Mouse (Mus musculus): ENCODE measurements at regions not wholly inside any gene's neighbourhood (a gene's known extent, or its start where the extent isn't known, plus 50 kb on each side); places are given as distances from the start of the nearest gene placed in this dataset.

GRCm38 (mm10) chr3:8746037-8746436 is 863.8 kb downstream of the Zfp704 start:
- Histone ChIP-seq H3K27ac (ENCODE audit: insufficient read depth, low read depth, low read length, poor library complexity, severe bottlenecking) (no peak overlapping the region), H3K9me3 (ENCODE audit: control insufficient read depth, insufficient read depth, low read depth, low read length) (no peaks in the 10 kb centered on the region), H3K36me3 (ENCODE audit: control insufficient read depth, insufficient read depth, low read length, poor library complexity, severe bottlenecking) (no peaks in the 10 kb centered on the region), H3K9ac (ENCODE audit: insufficient read depth, low read depth, low read length, poor library complexity, severe bottlenecking) (no peak overlapping the region), H3K4me3 (ENCODE audit: insufficient read depth in 1 of 2, low read depth in 1 of 2, low read length in 2 of 2, poor library complexity in 1 of 2, severe bottlenecking in 1 of 2) (no peak overlapping the region), H3K4me1 (ENCODE audit: control insufficient read depth in 2 of 2, insufficient read depth in 2 of 2, low read length in 2 of 2, poor library complexity in 1 of 2) (no peaks in the 10 kb centered on the region)
- TF ChIP-seq ZNF384 (IDR thresholded peaks at IDR 0.05; ENCODE audit: low read depth, low read length), result no peak
- TF ChIP-seq CHD2 (IDR thresholded peaks at IDR 0.05; ENCODE audit: low read depth, low read length), result no peak
- TF ChIP-seq ZC3H11A (IDR thresholded peaks at IDR 0.05; ENCODE audit: borderline replicate concordance, low read depth, low read length), result no peak
- TF ChIP-seq MAFK (IDR thresholded peaks at IDR 0.05; ENCODE audit: insufficient read depth, low read depth, low read length), result no peak
- no peak for TF ChIP-seq HCFC1 (IDR thresholded peaks at IDR 0.05; ENCODE audit: borderline replicate concordance, insufficient read depth, low read length)
- in situ Hi-C loops (cut with MboI; ENCODE audit: low sequenced_read_pairs in 2 of 2, unreplicated experiment in 2 of 2), result no loop called here
- DNase-seq (ENCODE audit: low read depth, low spot score), result no peak

- Histone ChIP-seq H3K4me1 (ENCODE audit: control insufficient read depth in 2 of 2, insufficient read depth in 2 of 2, low read length in 2 of 2, poor library complexity in 1 of 2) (no peaks in the 10 kb centered on the region), H3K27ac (ENCODE audit: insufficient read depth, low read depth, low read length, poor library complexity, severe bottlenecking) (no peak overlapping the region), H3K9me3 (ENCODE audit: control insufficient read depth, insufficient read depth, low read depth, low read length) (no peaks in the 10 kb centered on the region), H3K4me3 (ENCODE audit: insufficient read depth in 1 of 2, low read depth in 1 of 2, low read length in 2 of 2, poor library complexity in 1 of 2, severe bottlenecking in 1 of 2) (no peak overlapping the region), H3K9ac (ENCODE audit: insufficient read depth, low read depth, low read length, poor library complexity, severe bottlenecking) (no peak overlapping the region), H3K36me3 (ENCODE audit: control insufficient read depth, insufficient read depth, low read length, poor library complexity, severe bottlenecking) (no peaks in the 10 kb centered on the region)
- in situ Hi-C loops (cut with MboI; ENCODE audit: low sequenced_read_pairs in 2 of 2, unreplicated experiment in 2 of 2), result no loop called here
- DNase-seq (ENCODE audit: low read depth, low spot score), result no peak
- TF ChIP-seq MAFK (IDR thresholded peaks at IDR 0.05; ENCODE audit: insufficient read depth, low read depth, low read length), result no peak
These were observed 865.0 kb downstream of the Zfp704 start for GRCm38 (mm10) chr3:8744857-8745256.

DNA sequence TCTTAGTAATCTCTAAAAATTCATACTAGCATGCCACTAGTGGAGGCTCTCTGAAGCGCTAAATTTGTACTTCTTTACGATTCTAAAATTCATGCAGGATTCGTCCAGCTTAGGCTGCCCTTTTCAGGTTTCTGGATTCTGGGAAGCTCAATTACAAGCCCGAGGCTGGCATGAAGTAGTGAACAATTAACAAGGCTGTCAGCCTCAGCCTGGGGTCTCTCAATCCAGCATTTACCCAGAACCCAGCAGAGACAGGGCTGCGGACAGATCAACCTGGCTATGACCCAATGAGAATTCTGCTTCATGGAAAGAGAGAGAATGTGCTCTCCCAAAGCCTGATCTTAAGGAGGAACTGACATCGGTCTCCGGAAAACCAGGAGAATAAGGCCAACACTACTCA is 866.2 kb downstream of the Zfp704 start:
- TF ChIP-seq MAFK (IDR thresholded peaks at IDR 0.05; ENCODE audit: insufficient read depth, low read depth, low read length), result no peak
- TF ChIP-seq ZC3H11A (IDR thresholded peaks at IDR 0.05; ENCODE audit: borderline replicate concordance, low read depth, low read length), result no peak
- no peak for TF ChIP-seq HCFC1 (IDR thresholded peaks at IDR 0.05; ENCODE audit: borderline replicate concordance, insufficient read depth, low read length)
- TF ChIP-seq CHD2 (IDR thresholded peaks at IDR 0.05; ENCODE audit: low read depth, low read length), result no peak
- no peak for TF ChIP-seq ZNF384 (IDR thresholded peaks at IDR 0.05; ENCODE audit: low read depth, low read length)
- Histone ChIP-seq H3K27ac (ENCODE audit: insufficient read depth, low read depth, low read length, poor library complexity, severe bottlenecking) (no peak overlapping the region), H3K4me1 (ENCODE audit: control insufficient read depth in 2 of 2, insufficient read depth in 2 of 2, low read length in 2 of 2, poor library complexity in 1 of 2) (no peaks in the 10 kb centered on the region), H3K9ac (ENCODE audit: insufficient read depth, low read depth, low read length, poor library complexity, severe bottlenecking) (no peak overlapping the region), H3K9me3 (ENCODE audit: control insufficient read depth, insufficient read depth, low read depth, low read length) (no peaks in the 10 kb centered on the region), H3K36me3 (ENCODE audit: control insufficient read depth, insufficient read depth, low read length, poor library complexity, severe bottlenecking) (no peaks in the 10 kb centered on the region), H3K4me3 (ENCODE audit: insufficient read depth in 1 of 2, low read depth in 1 of 2, low read length in 2 of 2, poor library complexity in 1 of 2, severe bottlenecking in 1 of 2) (no peak overlapping the region)
- in situ Hi-C loops (cut with MboI; ENCODE audit: low sequenced_read_pairs in 2 of 2, unreplicated experiment in 2 of 2), result no loop called here
- no peak for DNase-seq (ENCODE audit: low read depth, low spot score)

- TF ChIP-seq CHD2 (IDR thresholded peaks at IDR 0.05; ENCODE audit: low read depth, low read length), result no peak
- TF ChIP-seq ZC3H11A (IDR thresholded peaks at IDR 0.05; ENCODE audit: borderline replicate concordance, low read depth, low read length), result no peak
- no peak for TF ChIP-seq HCFC1 (IDR thresholded peaks at IDR 0.05; ENCODE audit: borderline replicate concordance, insufficient read depth, low read length)
- TF ChIP-seq MAFK (IDR thresholded peaks at IDR 0.05; ENCODE audit: insufficient read depth, low read depth, low read length), result no peak
- TF ChIP-seq ZNF384 (IDR thresholded peaks at IDR 0.05; ENCODE audit: low read depth, low read length), result no peak
- no peak overlapping the region for H3K9ac ChIP-seq (ENCODE audit: insufficient read depth, low read depth, low read length, poor library complexity, severe bottlenecking)
- in situ Hi-C loops (cut with MboI; ENCODE audit: low sequenced_read_pairs in 2 of 2, unreplicated experiment in 2 of 2), result no loop called here
- H3K9me3 ChIP-seq (ENCODE audit: control insufficient read depth, insufficient read depth, low read depth, low read length), result no peaks in the 10 kb centered on the region
- no peak for DNase-seq (ENCODE audit: low read depth, low spot score)
- H3K27ac ChIP-seq (ENCODE audit: insufficient read depth, low read depth, low read length, poor library complexity, severe bottlenecking), result no peak overlapping the region
- H3K36me3 ChIP-seq (ENCODE audit: control insufficient read depth, insufficient read depth, low read length, poor library complexity, severe bottlenecking), result no peaks in the 10 kb centered on the region
- no peaks in the 10 kb centered on the region for H3K4me1 ChIP-seq (ENCODE audit: control insufficient read depth in 2 of 2, insufficient read depth in 2 of 2, low read length in 2 of 2, poor library complexity in 1 of 2)
- H3K4me3 ChIP-seq (ENCODE audit: insufficient read depth in 1 of 2, low read depth in 1 of 2, low read length in 2 of 2, poor library complexity in 1 of 2, severe bottlenecking in 1 of 2), result no peak overlapping the region
These were observed 868.4 kb downstream of the Zfp704 start for GRCm38 (mm10) chr3:8741266-8742023.

- in situ Hi-C loops (cut with MboI; ENCODE audit: low sequenced_read_pairs in 2 of 2, unreplicated experiment in 2 of 2), result no loop called here
- no peak for DNase-seq (ENCODE audit: low read depth, low spot score)
- Histone ChIP-seq H3K4me3 (ENCODE audit: insufficient read depth in 1 of 2, low read depth in 1 of 2, low read length in 2 of 2, poor library complexity in 1 of 2, severe bottlenecking in 1 of 2) (no peak overlapping the region), H3K9me3 (ENCODE audit: control insufficient read depth, insufficient read depth, low read depth, low read length) (no peaks in the 10 kb centered on the region), H3K36me3 (ENCODE audit: control insufficient read depth, insufficient read depth, low read length, poor library complexity, severe bottlenecking) (no peaks in the 10 kb centered on the region), H3K27ac (ENCODE audit: insufficient read depth, low read depth, low read length, poor library complexity, severe bottlenecking) (no peak overlapping the region), H3K4me1 (ENCODE audit: control insufficient read depth in 2 of 2, insufficient read depth in 2 of 2, low read length in 2 of 2, poor library complexity in 1 of 2) (no peaks in the 10 kb centered on the region), H3K9ac (ENCODE audit: insufficient read depth, low read depth, low read length, poor library complexity, severe bottlenecking) (no peak overlapping the region)
- TF ChIP-seq HCFC1 (IDR thresholded peaks at IDR 0.05; ENCODE audit: borderline replicate concordance, insufficient read depth, low read length), result no peak
- TF ChIP-seq ZC3H11A (IDR thresholded peaks at IDR 0.05; ENCODE audit: borderline replicate concordance, low read depth, low read length), result no peak
- TF ChIP-seq MAFK (IDR thresholded peaks at IDR 0.05; ENCODE audit: insufficient read depth, low read depth, low read length), result no peak
- TF ChIP-seq ZNF384 (IDR thresholded peaks at IDR 0.05; ENCODE audit: low read depth, low read length), result no peak
- no peak for TF ChIP-seq CHD2 (IDR thresholded peaks at IDR 0.05; ENCODE audit: low read depth, low read length)
These were observed 869.2 kb downstream of the Zfp704 start for GRCm38 (mm10) chr3:8740710-8741109.

All from ES-E14 (cell line).